Mouse (Mus musculus): ENCODE measurements around the gene Olfr645. TPM values are rescaled to one million over a fixed set of nuclear protein-coding genes. Genes with fewer than 3 reads are reported as not detected.

Gene Olfr645
- polyA plus RNA-seq (2015; fragmentation: Nextera tagmentation; extraction: Ambion mirVana): not detected in 2 replicates

GRCm38 (mm10) chr7:104085365-104085764, at the start of gene Olfr645:
Gene Olfr645 (minus strand): TSS chr7:104085465.

DNA sequence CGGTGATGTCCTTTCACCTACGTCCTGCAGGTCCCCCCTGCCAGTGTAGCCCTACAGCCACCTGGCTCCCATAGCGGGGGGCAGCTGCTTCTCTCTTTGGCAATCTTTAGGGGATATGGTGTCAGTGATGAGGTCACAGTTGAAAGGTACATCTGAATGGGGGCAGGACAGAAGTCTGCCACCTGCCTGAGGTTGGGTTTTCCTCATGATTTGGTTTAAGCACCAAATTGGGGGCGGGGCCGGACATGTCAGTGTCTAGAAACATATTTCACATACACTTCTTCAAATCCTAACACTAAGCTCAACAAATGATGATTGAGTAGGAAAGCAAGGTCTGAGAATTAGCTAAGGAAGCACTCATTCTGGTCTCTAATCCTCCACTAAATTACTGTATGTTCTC, 44.5 kb upstream of the Olfr645 start, which contains the start of gene Ubqln5:
Ubqln5 (minus strand) TSS at position 101 of the 400 bp plus-strand sequence.

DNA sequence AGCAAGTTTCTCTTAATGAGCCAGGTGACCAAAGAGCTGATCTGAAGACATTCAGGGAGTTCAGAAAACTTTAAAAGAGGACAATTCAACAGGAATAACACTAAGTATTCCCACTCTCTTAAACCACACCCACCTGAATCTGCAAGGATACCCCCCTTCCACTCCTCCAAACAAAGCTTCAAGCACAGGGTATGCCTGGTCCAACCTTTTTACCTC, 19.4 kb upstream of the Olfr645 start, which contains the start of gene Olfr646:
Olfr646 (plus strand) TSS at position 117 of the 216 bp plus-strand sequence.

GRCm38 (mm10) chr7:104071769-104072168, 13.5 kb downstream of the Olfr645 start, which contains the start of gene Olfr644:
Gene Olfr644 (minus strand): TSS chr7:104071869.

DNA sequence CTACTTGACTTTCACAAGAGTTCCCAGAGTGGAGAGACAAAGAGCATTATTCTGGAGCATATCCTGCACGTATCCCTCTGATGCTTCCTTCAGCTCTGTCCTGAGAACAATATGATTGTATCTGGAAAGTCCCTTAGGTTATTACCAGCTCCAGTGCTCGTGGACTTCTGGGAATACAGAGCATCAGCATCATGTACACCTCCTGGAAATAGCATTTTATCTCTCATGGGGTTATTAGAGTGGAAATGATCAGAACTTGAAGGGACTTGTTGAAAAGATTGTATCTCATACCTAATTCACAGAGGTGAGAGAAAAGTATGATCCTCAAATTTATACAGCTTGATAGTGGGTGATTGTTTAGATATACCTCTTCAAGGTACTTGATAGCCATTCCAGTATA, 23.9 kb downstream of the Olfr645 start, which contains the start of gene 4930516K23Rik:
4930516K23Rik (minus strand) TSS at position 101 of the 400 bp plus-strand sequence.

GRCm38 (mm10) chr7:104052566-104052965, 32.7 kb downstream of the Olfr645 start, which contains the start of gene Olfr642:
Gene Olfr642 (minus strand): TSS chr7:104052666.

DNA sequence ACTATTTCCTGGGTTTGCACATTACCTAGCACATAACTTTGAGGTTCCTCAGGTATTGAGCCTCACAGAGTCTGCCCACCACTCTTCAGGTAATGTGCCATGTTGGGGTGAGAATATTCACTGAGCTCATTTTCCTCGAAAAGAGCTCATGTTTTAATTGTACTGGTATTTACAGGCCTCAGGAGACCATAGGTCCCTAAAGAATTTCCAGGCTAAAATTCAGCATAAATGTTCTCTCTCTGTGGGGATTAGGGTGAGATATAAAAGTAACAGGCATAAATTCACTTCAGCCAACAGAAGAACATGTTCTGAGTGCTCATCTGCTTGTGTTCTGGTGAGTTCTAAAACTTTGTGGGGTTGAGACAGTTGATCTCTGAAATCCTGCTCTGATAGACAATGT, 50.1 kb downstream of the Olfr645 start, which contains the start of gene Olfr641:
Olfr641 (plus strand) TSS at position 301 of the 400 bp plus-strand sequence.

Other genes with a start within 250 kb of the Olfr645 start
- not detected in 2 replicates for gene Hbb-bh2, start 244.9 kb downstream of the Olfr645 start, polyA plus RNA-seq (2015; fragmentation: Nextera tagmentation; extraction: Ambion mirVana)
- not detected in 2 replicates for gene Hbb-bh1, start 242.3 kb downstream of the Olfr645 start, polyA plus RNA-seq (2015; fragmentation: Nextera tagmentation; extraction: Ambion mirVana)
- gene Hbb-y, start 232.2 kb downstream of the Olfr645 start, polyA plus RNA-seq (2015; fragmentation: Nextera tagmentation; extraction: Ambion mirVana): 0.77 TPM in 1 of 2 replicates, not detected in the other
- gene Olfr66, start 199.2 kb downstream of the Olfr645 start, polyA plus RNA-seq (2015; fragmentation: Nextera tagmentation; extraction: Ambion mirVana): not detected in 2 replicates
- not detected in 2 replicates for gene Olfr64, start 191.0 kb downstream of the Olfr645 start, polyA plus RNA-seq (2015; fragmentation: Nextera tagmentation; extraction: Ambion mirVana)
- gene Olfr65, start 182.0 kb downstream of the Olfr645 start, polyA plus RNA-seq (2015; fragmentation: Nextera tagmentation; extraction: Ambion mirVana): not detected in 2 replicates
- gene Olfr631, start 156.6 kb downstream of the Olfr645 start, polyA plus RNA-seq (2015; fragmentation: Nextera tagmentation; extraction: Ambion mirVana): not detected in 2 replicates
- not detected in 2 replicates for gene Olfr632, start 151.1 kb downstream of the Olfr645 start, polyA plus RNA-seq (2015; fragmentation: Nextera tagmentation; extraction: Ambion mirVana)
- not detected in 2 replicates for gene Olfr633, start 141.0 kb downstream of the Olfr645 start, polyA plus RNA-seq (2015; fragmentation: Nextera tagmentation; extraction: Ambion mirVana)
- gene Olfr635, start 114.3 kb downstream of the Olfr645 start, polyA plus RNA-seq (2015; fragmentation: Nextera tagmentation; extraction: Ambion mirVana): not detected in 2 replicates
- not detected in 2 replicates for gene Olfr638, start 86.7 kb downstream of the Olfr645 start, polyA plus RNA-seq (2015; fragmentation: Nextera tagmentation; extraction: Ambion mirVana)
- 0.04 TPM in 1 of 2 replicates, not detected in the other for gene Olfr639, start 68.2 kb downstream of the Olfr645 start, polyA plus RNA-seq (2015; fragmentation: Nextera tagmentation; extraction: Ambion mirVana)
- gene Olfr640, start 59.9 kb downstream of the Olfr645 start, polyA plus RNA-seq (2015; fragmentation: Nextera tagmentation; extraction: Ambion mirVana): not detected in 2 replicates
- gene Olfr641, start 50.0 kb downstream of the Olfr645 start, polyA plus RNA-seq (2015; fragmentation: Nextera tagmentation; extraction: Ambion mirVana): not detected in 2 replicates
- not detected in 2 replicates for gene Olfr642, start 32.8 kb downstream of the Olfr645 start, polyA plus RNA-seq (2015; fragmentation: Nextera tagmentation; extraction: Ambion mirVana)
- not detected in 2 replicates for gene 4930516K23Rik, start 24.0 kb downstream of the Olfr645 start, polyA plus RNA-seq (2015; fragmentation: Nextera tagmentation; extraction: Ambion mirVana)
- gene Olfr644, start 13.6 kb downstream of the Olfr645 start, polyA plus RNA-seq (2015; fragmentation: Nextera tagmentation; extraction: Ambion mirVana): not detected in 2 replicates
- gene Olfr646, start 19.4 kb upstream of the Olfr645 start, polyA plus RNA-seq (2015; fragmentation: Nextera tagmentation; extraction: Ambion mirVana): not detected in 2 replicates
- gene Ubqln5, start 44.4 kb upstream of the Olfr645 start, polyA plus RNA-seq (2015; fragmentation: Nextera tagmentation; extraction: Ambion mirVana): not detected in 2 replicates
- not detected in 2 replicates for gene Olfr643, start 51.9 kb upstream of the Olfr645 start, polyA plus RNA-seq (2015; fragmentation: Nextera tagmentation; extraction: Ambion mirVana)
- gene Ubqln3, start 57.8 kb upstream of the Olfr645 start, polyA plus RNA-seq (2015; fragmentation: Nextera tagmentation; extraction: Ambion mirVana): not detected in 2 replicates
- not detected in 2 replicates for gene Ubqlnl, start 65.1 kb upstream of the Olfr645 start, polyA plus RNA-seq (2015; fragmentation: Nextera tagmentation; extraction: Ambion mirVana)
- gene Olfm5, start 79.4 kb upstream of the Olfr645 start, polyA plus RNA-seq (2015; fragmentation: Nextera tagmentation; extraction: Ambion mirVana): not detected in 2 replicates
- gene Olfr648, start 97.9 kb upstream of the Olfr645 start, polyA plus RNA-seq (2015; fragmentation: Nextera tagmentation; extraction: Ambion mirVana): 0.32 and 0.45 TPM in 2 replicates
- not detected in 2 replicates for gene Olfr649, start 110.5 kb upstream of the Olfr645 start, polyA plus RNA-seq (2015; fragmentation: Nextera tagmentation; extraction: Ambion mirVana)
- 0.20 and 0.31 TPM in 2 replicates for gene Trim6, start 133.3 kb upstream of the Olfr645 start, polyA plus RNA-seq (2015; fragmentation: Nextera tagmentation; extraction: Ambion mirVana)
- gene Trim34a, start 159.0 kb upstream of the Olfr645 start, polyA plus RNA-seq (2015; fragmentation: Nextera tagmentation; extraction: Ambion mirVana): 1.3 and 1.4 TPM in 2 replicates
- 0.31 and 0.55 TPM in 2 replicates for gene Trim5, start 202.6 kb upstream of the Olfr645 start, polyA plus RNA-seq (2015; fragmentation: Nextera tagmentation; extraction: Ambion mirVana)
- 2.7 and 2.9 TPM in 2 replicates for gene Trim12a, start 230.0 kb upstream of the Olfr645 start, polyA plus RNA-seq (2015; fragmentation: Nextera tagmentation; extraction: Ambion mirVana)
- gene Trim34b, start 244.0 kb upstream of the Olfr645 start, polyA plus RNA-seq (2015; fragmentation: Nextera tagmentation; extraction: Ambion mirVana): not detected in 2 replicates